Mouse (Mus musculus): ENCODE results near the gene Kiz. TPM values are rescaled to one million over a fixed set of nuclear protein-coding genes. Genes with fewer than 3 reads are reported as not detected.

Gene Kiz
- total RNA-seq, 2 experiments from 2014 or later = 11.2 to 11.5 TPM

DNA sequence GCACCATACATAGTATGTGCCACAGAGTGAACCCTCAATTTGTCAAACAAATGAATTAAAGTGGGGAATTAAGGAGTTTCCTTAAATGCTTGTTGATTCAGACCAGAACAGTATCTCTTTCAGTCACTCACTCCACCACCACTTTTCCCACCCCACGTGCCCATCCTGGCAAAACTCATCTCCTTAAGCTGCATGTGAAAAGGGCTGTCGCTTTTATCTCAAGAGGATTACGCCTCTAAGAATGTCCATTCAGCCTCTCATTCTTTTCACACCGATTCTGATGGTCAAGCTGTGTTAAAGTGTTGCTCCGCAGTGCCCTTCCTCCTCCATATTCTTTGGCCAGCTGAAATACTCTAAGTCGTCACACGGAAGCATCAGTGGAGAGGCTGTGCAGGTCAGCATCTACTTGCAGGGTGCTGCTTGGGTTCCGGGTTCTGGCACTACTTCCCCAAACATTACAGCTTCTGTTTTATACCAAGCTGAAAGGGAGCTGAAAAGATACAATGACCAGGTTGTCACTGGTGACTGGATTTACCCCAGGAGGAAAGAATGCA lies 92.6 kb downstream of the Kiz start:
- no peak for DNase-seq (ENCODE audit: low spot score in 2 of 2)

DNA sequence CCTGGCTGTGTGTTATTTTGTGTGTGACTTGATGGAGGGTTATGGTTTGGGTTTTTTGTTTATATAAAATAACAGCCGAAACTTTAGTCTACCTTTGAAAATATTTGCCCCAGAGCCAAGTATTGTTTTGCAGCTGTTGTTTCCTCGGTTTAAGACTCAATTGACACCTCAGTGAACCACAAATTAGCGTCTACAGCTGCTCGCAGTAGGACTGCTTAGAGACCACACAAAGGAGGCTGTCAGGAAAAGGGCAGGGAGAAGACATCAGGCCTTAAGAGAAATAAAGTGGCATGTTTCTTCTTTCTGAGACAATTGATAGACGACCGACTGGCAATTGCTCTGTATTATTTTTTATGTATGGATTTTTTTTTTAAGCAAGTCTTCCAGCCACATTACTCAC lies 100.7 kb downstream of the Kiz start:
- intact Hi-C loops (cut with DNase I) = loop anchor here (5.0 kb wide), 2 partner anchors 121 to 324 kb away; no protein-coding TSS in a partner anchor
- DNase-seq (ENCODE audit: low spot score in 2 of 2) = no peak

More for the DNA sequence above, 92.6 kb downstream of the Kiz start:
- intact Hi-C loops (cut with DNase I) = no loop called here

DNA sequence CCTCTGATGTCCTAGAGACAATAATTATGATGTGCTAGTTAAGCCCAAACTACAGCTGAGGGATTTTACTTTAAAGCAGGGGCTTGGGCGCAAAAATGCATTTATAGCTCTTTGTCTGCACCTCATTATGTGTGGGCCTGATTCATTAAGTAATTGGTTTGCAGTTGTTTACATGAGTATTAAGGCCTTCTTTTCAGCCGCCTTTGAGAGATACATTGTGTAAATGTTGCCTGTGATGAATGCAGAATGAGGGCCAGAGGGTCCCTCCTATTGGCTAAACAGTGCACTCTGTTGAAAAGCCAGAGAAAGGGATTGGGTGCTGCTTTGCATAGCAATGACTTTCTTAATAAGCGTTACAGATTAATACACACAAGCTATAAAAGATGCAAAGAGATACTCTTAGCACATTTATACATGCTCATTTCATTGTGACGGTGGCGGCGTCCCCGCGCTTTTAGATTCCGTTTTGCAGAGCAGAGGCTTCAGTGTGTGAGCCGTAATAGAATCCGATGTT lies 102.8 kb downstream of the Kiz start:
- intact Hi-C loops (cut with DNase I) = loop anchor here (2.0 to 5.0 kb wide), 3 partner anchors 119 to 346 kb away; no protein-coding TSS in a partner anchor
- DNase-seq (ENCODE audit: low spot score in 2 of 2) = peak; percentile 21 to 55

DNA sequence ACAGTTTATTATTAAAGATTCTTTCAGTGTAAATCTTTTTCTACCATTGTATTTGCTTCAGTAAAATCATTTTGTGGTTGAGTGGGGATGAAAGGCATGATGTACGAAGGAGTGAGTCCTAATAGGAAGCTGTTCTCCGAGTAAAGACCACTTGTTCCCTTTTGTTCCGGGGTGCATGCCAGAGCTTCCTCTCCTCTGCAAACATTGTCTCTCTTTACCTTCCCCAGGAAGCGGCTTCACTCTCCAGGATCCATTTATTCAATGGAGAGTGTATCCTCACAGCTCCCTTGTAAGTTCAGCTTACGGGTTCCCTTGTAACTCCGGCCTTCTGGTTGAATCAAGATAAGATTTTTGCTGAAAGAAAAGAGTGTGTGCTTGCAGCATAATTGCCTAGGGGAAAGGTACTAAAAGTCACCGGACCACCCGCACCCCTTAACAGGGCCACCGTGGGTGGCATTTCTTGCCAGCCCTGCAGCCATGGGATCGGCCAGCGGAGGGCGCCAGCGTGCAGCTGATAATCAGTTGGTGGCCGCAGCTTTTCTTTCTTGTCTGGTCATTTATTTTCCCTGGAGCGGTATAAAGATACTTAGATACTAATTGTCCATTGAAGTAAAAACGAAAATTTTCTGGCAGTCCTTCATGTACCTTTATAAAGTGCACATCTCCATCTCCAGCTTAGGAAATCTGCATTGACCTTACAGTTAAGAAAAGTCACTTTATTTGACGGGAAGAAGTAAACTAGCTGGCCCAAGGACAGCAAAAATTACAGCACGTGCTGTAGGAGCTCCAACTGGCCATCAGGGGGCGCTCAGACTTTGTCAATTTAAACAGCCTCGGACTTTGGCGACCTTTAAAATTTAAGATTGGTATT lies 103.5 kb downstream of the Kiz start:
- intact Hi-C loops (cut with DNase I) = loop anchor here (1.0 to 5.0 kb wide), 4 partner anchors 118 to 346 kb away; no protein-coding TSS in a partner anchor
- peak; percentile 85 to 88 for DNase-seq (ENCODE audit: low spot score in 2 of 2)

DNA sequence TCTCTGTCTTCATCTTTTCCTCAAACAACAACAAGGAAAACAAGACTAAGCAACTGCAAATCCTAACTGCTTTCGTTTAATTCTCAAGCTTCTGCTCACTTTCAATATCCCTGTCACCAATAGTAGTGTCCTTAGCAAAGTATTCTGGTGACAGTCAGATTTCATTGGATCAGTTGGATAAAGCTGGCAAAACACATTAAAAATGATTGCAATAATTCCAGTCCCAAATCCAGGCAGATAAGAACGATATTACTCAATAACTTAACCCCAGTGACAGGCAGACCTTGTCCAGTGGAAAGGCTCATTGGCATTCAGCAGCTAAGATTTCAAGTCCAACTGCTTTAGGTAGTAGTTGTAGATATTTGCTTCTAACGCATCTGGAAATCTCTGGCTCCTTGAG lies 119.4 kb downstream of the Kiz start:
- intact Hi-C loops (cut with DNase I) = no loop called here
- no peak for DNase-seq (ENCODE audit: low spot score in 2 of 2)

DNA sequence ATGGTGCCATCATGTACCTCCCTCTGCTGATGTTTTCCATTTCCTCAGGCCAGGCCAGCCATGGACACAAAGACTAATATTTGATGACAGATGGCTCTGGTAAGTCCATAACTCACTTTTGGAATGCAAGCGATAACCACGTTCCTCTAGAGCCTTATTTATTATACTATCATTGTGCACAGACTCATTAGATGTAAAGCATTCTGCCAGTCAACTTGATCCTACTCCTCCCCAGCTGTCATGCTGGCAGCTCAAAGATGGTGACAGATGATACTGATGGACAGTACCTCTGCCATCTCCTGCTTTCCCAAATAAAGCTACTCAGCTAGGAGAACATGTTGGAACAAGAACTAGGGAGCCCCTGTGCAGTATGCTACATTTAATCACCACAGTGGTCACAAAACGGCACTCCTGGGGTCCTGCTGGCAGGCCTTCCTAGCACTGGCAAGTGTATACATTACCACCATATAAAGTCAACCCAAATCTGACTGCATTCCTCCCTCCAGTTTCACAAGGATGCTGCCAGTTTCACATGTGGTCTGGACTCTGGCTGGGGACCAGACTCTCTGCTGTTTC lies 119.9 kb downstream of the Kiz start:
- no peak for DNase-seq (ENCODE audit: low spot score in 2 of 2)
- intact Hi-C loops (cut with DNase I) = no loop called here

DNA sequence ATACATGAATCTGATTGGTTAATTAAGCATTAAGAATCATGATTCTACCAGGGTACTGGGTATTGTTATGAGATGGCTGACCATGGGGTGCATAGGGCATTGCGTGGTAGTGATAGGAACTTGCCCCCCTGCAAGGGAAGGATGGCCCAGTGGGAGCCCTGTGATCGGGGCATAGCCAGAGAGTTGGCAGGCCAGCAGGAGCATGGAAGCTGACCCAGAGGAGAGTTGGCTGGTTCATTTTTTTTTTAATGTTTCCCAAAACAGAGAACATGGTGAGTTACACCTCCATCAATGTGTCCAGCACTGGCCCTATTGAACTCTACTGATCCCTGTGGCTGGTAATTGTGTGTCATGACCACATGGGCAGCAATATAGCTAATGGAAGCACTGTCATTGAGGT lies 127.1 kb downstream of the Kiz start:
- intact Hi-C loops (cut with DNase I) = no loop called here
- DNase-seq (ENCODE audit: low spot score in 2 of 2) = no peak

DNA sequence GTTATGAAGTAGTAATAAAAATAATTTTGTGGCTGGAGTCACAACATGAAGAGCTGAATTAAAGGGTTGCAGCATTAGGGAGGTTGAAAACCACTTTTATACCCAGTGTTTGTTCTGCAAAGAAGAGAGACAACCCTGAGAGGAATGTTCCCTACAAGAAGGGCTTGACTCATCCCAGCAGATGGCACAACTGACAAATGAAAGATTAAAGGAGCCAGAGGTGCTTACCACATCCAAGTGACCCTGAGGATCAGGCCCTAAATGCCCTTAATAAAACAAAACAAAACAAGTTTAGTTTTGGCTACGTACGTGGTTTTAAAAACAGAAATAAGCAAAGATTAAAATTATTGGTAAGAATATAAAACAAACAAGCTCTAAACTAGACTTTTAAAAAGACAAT lies 129.2 kb downstream of the Kiz start:
- intact Hi-C loops (cut with DNase I) = no loop called here
- no peak for DNase-seq (ENCODE audit: low spot score in 2 of 2)

DNA sequence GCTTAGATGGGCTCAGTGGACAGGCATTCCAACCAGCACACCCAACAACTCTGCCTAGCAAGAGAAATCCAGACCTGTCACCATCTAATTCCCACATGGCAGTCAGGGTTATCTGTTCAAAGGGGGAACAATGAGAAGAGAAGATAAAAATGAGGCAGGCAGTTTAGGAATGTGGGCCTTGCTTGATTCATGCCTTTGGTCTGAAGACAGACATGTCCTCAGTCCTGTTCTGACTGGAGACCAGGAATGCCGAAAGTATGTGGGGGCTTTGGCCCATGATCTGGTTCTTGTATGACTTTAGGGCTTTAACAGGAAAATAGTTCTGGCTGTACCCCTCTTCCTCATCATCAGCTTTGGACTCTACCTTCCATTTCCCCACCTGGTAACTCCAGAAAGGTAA lies 130.1 kb downstream of the Kiz start:
- no peak for DNase-seq (ENCODE audit: low spot score in 2 of 2)
- intact Hi-C loops (cut with DNase I) = no loop called here

DNA sequence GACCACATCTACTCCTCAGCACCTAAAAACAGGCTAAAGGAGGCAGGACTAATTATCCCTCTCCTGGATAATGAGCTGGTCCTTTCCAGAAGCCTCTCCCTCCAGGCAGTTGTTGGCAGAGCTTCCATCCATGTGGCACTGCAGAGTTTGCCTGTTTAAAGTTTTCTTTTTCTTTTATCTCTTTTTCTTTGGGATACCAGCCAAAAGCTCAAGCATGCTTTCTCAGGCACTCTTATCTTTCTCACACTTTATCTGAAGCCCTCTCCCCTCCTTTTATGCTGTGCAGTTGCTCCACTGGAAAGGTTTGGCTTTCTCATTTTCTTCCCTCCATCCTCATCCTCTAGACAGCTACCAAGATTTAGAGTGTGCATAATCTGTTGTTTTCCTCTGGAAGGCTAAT lies 130.8 kb downstream of the Kiz start:
- intact Hi-C loops (cut with DNase I) = no loop called here
- no peak for DNase-seq (ENCODE audit: low spot score in 2 of 2)

DNA sequence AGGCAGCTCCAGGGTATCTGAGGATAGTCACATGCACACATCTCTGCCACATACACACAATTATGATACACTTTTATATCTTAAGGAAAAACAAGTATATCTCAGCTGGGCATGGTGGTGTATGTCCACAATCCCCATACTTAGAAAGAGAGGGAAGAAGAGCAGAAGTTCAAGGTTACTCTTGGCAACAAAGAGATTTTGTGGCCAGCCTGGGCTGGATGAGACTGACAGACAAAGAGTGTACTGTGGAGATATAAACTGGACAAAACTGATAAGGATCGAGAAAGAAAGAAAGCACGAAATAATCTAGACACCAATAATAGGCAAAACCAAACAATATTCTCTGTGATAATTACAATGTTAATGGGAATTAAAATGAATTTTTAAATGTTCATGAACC lies 151.6 kb downstream of the Kiz start:
- no peak for DNase-seq (ENCODE audit: low spot score in 2 of 2)
- intact Hi-C loops (cut with DNase I) = no loop called here

DNA sequence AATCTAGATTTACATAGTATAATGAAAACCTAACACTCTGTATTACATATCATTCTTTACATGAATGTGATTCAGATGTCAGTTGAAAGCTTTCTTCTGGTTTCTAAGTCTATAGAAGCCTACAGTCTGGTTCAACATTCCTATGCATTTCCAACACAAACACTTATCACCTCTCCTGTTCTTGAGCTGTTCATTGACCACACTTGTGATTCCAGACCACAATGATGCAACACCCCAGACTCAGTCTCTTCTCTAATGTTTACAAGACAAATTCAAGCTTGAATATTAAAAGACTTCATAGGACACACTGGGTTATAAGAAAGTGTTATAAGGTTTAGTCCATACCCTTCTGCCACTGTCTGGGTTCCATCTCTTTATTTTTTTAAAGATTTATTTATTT lies 153.4 kb downstream of the Kiz start:
- intact Hi-C loops (cut with DNase I) = no loop called here
- DNase-seq (ENCODE audit: low spot score in 2 of 2) = no peak

DNA sequence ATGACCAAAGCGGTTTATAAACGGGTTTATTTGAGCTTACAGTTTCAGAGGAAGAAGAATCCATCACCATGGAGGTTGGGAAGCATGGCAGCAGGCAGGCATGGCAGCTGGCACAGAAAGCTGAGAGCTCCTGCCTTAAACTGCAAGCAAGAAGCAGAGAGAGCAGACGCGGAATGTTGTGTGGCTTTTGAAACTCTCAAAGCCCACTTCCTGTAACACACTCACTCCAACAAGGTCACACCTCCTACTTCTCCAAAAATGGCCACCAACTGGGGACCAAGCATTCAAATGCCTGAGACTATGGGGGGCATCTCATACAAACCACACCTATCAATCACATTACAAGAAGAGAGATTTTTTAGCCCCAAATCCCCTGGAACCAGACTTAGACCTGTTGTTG lies 154.5 kb downstream of the Kiz start:
- intact Hi-C loops (cut with DNase I) = no loop called here

DNA sequence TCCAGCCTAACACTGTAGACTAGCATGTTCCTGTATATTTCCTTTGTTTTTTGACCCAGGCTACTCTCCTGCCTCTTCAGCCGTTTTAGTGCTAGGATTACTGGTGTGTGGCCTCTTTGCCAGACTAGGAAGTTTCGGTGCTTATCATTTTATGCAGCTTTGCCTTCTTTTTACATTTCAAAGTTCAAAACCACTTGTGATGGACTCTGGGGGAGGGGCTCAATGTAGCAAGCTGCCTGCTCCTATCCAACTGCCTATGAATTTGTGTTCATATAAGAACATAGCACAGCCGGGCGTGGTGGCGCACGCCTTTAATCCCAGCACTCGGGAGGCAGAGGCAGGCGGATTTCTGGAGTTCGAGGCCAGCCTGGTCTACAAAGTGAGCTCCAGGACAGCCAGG lies 155.3 kb downstream of the Kiz start:
- intact Hi-C loops (cut with DNase I) = no loop called here
- DNase-seq (ENCODE audit: low spot score in 2 of 2) = no peak

More for the DNA sequence above, 154.5 kb downstream of the Kiz start:
- no peak for DNase-seq (ENCODE audit: low spot score in 2 of 2)

DNA sequence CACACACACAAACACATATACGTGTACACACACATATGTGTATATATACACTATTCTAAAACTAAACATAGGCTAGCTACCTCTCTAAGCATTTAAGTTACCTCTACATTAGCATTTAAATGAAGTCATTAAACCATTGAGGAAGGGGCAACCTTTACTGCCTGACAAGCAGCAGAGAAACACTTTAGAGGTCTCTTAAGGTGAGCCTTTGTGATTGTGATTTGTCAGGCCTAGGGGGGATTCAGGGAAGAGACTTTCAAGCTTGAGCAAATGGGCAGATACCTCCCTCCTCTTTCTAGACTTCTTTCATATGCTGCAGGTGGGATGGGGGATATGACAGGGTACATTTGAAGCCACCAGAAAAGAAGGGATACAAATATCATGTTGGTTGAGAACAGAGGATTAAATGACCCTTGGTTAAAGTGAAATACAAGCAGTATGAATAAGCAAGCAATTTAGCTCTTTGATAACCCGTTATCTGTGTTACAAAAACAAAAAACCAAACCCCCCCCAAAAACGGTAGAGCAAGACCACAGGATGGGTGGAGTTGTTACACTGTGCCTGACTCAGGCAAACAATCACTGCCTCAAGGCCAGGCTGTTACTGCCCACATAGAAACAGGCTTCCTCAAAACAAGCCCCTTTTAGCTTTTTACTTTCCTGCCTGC lies 155.9 kb downstream of the Kiz start:
- intact Hi-C loops (cut with DNase I) = no loop called here
- no peak for DNase-seq (ENCODE audit: low spot score in 2 of 2)

DNA sequence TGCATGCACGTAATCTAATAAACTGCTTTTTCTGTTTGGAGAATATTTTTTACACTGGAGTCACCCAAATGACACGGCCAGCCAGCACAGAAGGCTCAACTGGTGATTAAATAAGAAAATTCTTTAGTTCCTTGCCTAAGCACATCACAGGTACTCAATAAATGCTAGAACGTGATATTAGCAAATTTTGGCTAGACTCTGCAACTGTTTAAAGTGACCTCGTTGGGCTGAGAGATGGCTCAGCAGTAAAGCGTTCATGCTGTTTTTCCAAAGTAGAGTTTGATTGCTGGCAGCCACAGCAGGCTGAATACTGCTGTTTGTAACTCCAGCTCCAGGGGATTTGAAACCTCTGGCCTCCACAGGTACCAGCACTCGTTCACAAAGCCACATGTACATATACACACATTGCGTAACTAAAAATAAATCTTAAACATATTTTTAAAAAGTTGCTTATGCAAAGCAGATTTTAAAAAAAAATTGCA lies 156.5 kb downstream of the Kiz start:
- intact Hi-C loops (cut with DNase I) = no loop called here
- peak in 1 of 2 experiments; percentile 4 for DNase-seq (ENCODE audit: low spot score in 2 of 2)

DNA sequence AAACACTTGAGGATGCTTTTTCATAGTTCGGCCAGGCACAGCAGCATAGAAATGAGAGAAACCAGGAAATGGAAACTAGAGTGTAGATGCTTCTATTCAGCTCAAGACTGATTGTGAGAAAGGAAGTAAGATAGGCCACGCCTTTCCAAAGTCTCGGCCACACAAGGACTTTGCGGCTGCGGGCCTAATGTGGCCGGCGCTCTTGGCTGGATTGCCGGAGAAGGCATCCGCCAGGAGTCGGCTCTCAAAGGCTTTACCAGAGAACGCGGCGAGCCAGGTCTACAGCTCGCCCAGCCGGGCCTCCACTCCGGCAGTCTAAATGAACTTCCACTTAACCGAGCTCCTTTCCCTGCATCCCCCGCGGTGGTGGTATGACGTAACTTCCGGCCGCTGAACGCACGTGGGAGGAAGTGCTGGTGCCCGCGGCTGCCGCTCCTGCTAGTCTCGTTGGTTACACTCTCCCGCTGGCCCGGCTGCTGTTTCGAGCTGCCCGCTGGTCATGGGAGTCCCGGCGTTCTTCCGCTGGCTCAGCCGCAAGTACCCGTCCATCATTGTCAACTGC lies 157.0 kb downstream of the Kiz start, which contains the start of gene Xrn2:
TSS of gene Xrn2 (plus strand) at position 374 of the 562 bp plus-strand sequence.
- intact Hi-C loops (cut with DNase I) = no loop called here
- DNase-seq (ENCODE audit: low spot score in 2 of 2) = peak; percentile 96

DNA sequence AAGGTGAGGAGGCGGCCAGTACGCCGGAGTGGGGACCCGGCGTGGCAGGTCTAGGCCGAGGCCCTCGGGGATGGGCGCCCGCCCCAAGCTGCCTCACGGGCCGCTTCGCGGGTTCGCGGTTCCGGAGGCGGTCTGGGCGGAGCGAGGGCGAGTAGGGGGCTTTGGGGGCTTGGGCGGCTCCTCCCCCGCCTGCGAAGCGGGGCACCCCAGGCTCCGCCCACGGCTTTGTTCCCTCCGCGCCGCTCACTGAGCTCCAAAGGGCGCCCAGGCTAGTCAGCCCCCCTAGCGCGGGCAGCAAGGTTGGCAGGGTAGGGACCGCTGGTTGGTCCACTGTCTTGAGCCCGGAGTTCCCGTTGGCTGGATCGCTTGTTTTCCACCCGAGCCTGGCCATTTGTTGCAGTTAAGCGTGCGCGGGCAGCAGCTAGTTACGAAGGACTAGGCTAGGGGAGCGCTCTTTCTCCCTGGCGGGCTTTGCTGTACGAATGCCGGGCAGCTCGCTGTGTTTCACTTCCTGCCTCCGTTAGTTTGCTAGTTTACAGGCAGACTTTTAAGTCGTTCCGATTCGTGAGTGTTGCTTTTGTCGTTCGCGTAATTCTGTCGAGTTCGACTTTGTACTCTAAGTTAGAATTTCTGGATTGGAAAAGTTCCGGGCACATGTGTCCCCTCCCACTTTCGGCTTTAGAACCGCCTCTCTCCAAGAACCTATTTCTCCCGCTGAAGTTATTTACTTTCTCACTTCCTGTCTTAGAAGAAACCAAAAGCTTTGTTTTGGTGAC lies 157.7 kb downstream of the Kiz start:
- DNase-seq (ENCODE audit: low spot score in 2 of 2) = peak; percentile 61 to 80
- intact Hi-C loops (cut with DNase I) = no loop called here

Data from left cerebral cortex, postnatal 14 days (tissue).